Mouse (Mus musculus) stomach, postnatal 0 days (tissue): ENCODE data around the gene Emb.

ENCODE experiments used
- CTCF ChIP-seq: IDR thresholded peaks from 2 replicates; pipeline ENCODE4 v1.5.1; 2016; ENCODE audit warnings: antibody characterized with exemption, low read depth, mild to moderate bottlenecking, moderate library complexity
- EP300 ChIP-seq: optimal IDR thresholded peaks from 2 replicates; pipeline ENCODE3; 2016; ENCODE audit warnings: antibody characterized with exemption

DNA sequence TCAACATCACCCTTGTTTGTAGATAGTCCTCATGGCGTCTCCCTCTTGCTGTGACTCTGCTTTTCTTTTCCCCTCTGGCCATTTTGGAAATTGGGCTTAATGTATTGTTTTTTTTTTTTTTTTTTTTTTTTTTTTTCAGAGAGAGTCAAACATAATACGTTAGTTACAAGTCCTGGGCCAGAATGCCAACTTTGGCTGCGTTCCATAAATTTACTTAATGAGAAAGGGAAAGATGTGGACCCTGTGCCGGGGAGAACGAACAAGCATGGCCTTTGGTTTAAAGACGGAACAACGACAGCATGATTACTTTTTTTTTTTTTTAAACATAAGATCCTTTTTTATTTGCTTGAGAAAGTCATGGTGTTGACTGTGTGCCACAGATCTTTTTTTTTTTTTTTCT, 26.1 kb downstream of the Emb start:
- TF ChIP-seq CTCF (no peak), EP300 (no peak)
